Mouse (Mus musculus) stomach, postnatal 0 days (tissue): ENCODE measurements at regions not wholly inside any gene's neighbourhood (a gene's known extent, or its start where the extent isn't known, plus 50 kb on each side); places are given as distances from the start of the nearest gene placed in this dataset.

Source experiments
- CTCF ChIP-seq: IDR thresholded peaks from 2 replicates; pipeline ENCODE4 v1.5.1; 2016; ENCODE audit warnings: antibody characterized with exemption, low read depth, mild to moderate bottlenecking, moderate library complexity
- EP300 ChIP-seq: optimal IDR thresholded peaks from 2 replicates; pipeline ENCODE3; 2016; ENCODE audit warnings: antibody characterized with exemption

DNA sequence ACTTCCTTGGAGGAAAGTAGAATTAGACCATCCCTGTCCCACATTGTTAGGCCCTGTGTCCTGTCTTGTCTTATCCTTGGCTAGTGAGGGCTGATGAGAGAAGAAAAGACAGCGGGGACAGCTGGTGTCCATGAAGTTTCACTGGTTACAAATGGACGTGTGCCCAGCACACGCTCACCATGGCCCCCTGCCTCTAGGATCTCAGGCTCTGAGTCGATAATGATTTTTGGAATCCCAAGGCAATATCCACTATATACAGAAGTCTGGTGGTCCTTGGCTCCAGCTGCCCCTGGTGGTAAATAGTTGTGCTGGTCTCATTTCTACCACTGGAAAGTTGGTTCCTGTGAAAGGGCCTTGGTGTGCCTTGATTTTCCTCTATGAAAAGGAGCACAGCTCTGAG lies 51.7 kb upstream of the F13a1 start:
- TF ChIP-seq CTCF (no peak), EP300 (no peak)
